Mouse (Mus musculus): ENCODE measurements around the gene Miox.

The Miox gene

DNA sequence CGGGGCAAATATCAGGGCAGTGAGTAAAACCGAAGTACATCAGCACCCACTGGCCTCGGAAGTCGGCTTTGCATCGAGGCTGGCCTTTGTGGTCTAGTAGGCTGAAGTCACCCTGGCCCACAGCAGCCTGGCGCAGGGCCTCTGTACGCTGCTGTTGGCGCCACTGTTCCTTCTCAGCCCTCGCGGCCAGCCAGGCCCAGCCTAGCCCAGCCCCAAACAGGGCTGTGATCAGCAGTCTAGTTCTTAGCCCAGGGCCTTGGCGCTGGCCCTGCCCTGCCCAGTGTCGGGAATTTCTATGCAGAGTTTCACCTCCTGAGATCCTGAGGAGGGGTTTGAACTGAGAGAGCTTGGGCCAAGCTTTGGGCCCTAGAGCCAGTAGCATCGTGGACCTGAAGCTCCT is 37.9 kb downstream of the Miox start:
- DNase-seq (ENCODE audit: low spot score) = no peak

DNA sequence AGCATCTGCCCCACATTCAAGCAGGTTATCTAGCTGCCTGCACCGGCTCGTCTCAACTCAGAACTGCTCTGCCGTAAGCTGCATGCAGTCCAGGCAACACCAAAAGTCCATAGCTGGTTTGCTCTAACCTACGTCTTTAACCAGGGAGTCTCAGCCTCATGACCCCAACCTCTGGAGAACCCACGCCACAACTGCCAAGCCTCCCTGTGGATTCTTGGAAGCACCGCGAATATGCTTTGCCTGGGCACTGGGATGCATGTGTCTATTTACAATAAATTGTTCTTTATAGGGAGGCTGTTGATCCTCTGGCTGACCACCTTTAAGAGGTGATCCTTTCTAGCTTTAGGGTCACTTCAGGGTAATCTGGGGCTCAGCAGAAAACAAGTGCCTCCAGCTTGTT is 38.3 kb downstream of the Miox start:
- DNase-seq (ENCODE audit: low spot score) = no peak

DNA sequence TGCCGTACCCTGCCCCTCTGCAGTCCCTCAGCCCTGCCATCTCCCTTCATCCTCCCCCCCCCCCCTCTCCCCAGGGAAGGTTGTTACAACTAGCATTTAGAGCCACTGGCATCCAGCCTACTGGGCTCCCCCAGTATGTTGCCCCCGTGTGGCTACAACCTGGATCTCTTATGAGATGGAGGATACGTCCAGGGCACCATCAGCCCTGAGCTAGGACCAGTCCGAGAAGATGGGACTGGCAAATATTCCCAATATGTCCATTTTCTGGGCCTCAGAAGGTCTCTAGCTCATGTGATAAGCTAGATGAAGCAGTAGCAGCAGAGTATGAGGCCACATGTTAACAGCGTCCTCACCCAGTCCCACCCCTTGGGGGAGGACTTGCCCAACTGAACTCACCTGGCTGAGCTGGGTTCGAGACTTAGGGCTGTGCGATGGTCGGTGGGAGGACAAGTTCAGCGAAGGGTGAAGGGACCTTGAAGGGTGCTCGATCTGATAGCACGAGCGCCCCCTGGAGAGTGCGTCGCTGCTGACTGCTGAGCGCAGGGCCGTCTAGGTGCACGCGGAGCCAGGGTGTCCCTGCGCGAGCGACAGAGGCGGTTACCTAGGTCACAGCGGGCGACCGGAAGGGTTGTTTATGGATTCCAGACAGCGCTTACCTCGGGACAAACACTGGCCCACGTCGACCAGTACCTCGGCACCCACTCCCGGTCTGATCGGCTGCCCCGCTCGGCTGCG is 39.0 kb downstream of the Miox start:
- DNase-seq (ENCODE audit: low spot score) = peak; percentile 85

DNA sequence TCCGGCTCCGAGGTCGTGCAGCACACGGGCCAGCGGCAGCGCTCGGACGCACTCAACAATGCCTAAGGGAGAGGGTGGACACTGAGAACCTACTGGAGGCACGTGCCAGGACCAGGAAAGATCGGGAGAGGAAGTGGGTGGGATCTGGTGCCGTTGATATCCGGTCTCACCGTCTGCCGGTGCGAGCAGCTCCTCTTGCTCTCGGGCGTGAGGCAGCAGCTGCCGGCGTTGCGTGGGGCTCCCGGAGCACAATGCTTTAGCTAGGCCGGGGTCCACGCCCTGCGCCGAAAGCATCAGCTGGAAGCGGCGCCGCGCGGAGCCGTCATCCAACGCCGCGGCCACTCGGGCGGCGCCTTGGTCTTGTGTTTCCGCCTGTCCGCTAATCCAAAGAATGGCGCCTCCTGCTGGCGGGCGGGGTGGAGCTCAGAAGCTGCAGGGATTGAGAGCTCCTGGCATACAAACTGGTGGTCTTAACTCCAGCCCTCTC is 39.6 kb downstream of the Miox start, which contains the start of gene Sco2:
Gene Sco2, minus strand, starts transcription at position 85 of the 487 bp plus-strand sequence.
- peak; percentile 95 for DNase-seq (ENCODE audit: low spot score)

DNA sequence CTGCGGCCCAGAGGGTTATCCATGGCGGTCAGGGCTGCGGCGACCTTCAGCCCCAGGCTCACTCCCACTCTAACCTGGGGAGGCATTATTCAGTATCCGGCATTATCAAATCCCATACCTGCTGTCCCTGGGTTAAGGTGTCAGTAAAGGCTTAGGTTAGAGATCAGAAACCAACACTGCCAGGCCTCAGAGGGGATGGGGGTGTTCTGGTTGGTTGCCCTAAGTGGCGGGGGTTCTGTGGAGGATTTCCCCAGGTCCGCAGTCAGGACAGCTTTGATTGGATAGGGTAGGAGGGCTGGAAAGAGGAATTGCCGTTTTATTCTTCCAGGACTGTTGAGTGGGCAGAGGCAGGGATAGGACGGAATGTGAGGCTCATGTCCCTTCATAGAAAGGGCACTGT is 40.1 kb downstream of the Miox start:
- no peak for DNase-seq (ENCODE audit: low spot score)

DNA sequence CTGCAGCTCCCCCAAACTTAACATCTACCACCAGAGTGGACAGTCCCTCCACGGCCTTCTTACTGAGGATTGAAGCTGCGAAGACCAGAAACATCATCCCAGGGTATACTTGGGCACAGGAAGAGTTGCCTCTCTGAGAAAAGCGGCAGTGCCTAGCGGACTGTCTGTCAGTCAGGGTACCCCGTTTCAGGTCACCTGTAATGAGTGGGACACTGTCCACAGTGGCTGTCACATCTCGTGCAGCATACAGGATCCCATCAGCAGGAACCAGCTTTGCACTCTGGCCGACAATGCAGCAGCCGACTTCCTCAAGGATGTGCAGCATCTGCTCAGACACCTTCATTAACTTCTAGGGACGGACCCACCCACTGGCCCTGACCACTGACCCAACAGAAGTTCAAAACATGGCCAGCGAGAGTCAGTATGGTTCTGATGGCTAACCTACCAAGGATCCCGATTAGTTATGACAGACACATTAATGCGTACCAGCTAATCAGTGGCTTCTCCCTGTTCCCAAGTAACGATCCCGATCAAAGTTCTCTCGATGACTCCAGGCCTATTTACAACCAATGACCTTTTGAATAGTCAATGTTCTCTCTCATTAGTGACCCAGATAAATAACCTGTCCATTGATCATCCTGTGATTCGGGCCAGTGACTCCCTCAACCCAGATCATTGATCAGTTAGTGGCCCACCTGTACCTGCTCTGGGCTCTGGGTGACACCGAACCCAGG is 40.8 kb downstream of the Miox start:
- no peak for DNase-seq (ENCODE audit: low spot score)

DNA sequence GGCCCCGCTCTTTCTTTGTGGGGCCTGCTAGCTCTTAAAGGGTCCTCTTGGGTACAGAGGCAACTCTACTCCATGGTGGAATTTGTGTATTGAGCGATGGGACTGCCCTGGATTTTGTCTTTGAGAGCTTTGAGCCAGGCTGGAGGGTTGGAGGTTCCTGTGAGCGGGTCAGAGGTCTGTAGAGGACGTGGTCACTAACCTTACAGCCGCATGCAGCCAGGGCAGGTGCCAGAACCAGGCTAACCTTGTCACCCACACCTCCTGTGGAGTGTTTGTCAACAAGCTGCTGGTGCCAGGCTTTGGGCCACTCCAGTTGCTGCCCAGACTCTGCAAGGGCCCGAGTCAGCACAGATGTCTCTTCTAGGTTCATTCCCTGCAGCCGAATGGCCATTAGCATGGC is 41.8 kb downstream of the Miox start:
- DNase-seq (ENCODE audit: low spot score) = no peak

DNA sequence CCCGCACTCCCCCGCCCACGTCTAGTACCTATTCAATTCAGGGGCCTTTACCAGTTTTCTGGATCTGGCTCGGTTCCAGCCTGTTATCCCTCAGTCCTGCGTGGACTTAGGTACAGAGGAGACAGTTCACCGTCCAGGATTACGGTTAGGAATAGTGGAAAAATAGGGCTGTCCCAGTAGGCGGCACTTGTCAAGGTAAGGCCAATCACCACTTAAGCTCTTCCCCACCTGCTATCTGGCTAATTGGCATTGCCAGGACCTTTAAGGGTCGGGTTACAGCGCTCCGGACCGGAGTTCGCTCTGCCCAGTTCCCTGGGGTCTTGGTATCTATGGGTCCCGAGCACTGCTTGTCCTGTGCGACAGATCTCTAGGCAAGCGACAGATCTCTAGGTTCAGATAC is 42.8 kb downstream of the Miox start, which contains the start of gene Tymp:
Gene Tymp, minus strand, starts transcription at position 83 of the 400 bp plus-strand sequence.
- DNase-seq (ENCODE audit: low spot score) = no peak

DNA sequence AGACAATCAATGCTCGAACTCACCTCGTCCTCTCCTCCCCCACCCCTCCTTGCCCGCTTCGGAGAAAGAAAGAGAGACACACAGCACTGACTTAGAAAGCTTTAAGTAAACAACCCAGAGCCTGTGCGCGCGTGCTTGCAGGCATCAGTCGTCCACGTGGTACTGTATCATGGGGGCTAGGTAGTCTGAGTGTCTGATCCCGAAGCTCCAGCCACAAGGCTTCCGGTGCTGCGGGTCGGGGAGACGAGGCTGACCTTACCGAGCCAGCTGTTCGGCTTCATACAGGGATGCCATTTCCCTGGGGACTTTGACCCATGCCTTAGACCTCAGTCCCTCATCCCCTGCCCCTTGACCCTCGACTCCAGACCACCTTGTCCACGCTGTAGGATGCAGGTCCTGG is 43.2 kb downstream of the Miox start:
- DNase-seq (ENCODE audit: low spot score) = peak; percentile 30

DNA sequence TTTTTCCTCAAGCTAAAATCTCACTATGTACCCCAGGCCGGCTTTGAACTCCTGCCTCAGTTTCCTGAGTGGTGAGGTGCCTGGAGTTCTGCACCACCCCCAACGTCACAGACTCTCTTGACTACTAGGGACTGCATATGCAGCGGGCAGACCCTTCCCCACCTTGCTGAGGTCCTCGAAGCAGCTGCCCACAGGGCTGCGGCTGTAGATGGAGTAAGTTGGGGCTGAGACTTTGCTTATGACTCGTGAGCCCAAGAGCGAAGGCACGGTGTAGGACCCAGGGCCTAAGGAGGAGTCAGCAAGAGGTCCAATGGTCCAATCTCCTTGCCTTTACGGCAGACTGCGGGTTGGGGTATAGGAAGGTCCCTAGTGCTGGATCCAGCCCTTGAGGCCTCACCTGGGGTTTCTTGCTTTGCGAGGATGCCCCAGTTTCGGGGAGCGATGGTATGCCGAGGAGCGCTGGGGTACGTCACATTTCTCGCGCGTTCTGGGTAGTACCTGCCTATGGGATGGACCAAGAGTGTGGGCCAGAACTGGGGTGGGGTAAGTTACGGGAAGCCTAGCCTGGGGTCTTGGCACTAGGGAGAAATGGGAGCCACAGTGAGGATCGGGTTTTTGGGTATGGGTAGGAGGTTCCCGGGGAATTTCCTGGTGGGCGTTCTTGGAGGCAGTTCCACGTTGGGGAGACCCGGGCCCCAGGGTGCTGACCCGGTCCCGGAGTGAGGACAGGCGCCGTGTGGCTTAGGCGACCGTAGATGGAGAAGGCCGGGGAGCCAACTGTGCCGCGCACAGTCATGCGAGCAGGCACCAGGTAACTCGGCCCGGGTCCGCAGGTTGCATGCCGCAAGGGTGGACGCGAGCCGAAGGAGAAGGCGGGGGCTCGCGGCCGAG is 44.0 kb downstream of the Miox start:
- peak; percentile 15 for DNase-seq (ENCODE audit: low spot score)

DNA sequence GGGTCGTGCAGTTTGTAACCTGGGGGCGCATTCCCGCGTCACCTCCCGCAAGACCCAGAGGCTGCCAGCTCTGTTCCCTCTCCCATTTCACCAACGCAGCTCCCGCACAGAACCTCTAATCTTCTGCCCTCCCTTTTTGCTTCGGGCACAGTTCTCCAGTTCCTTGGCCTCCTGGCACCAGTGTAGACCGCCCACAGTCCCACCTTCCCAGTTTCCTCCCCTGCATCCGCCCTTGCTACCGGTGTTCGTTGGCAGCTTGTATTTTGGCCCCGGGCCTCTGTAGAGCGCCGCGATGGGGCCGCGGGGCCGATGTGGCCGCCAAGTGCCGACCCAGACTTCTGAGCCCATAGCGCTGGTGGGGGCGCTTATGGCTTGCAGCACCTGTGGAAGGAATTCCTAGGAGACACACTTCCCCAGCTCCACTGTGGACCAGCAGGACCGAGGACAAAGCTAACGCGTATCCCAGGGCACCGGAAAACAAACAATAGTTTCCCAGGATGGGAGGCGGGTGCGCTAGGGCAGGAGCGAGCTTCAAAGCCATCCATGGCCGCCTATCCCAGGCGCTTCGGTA is 44.7 kb downstream of the Miox start, which contains the start of gene Odf3b:
Gene Odf3b, minus strand, starts transcription at position 452 of the 571 bp plus-strand sequence.
- peak; percentile 59 for DNase-seq (ENCODE audit: low spot score)

DNA sequence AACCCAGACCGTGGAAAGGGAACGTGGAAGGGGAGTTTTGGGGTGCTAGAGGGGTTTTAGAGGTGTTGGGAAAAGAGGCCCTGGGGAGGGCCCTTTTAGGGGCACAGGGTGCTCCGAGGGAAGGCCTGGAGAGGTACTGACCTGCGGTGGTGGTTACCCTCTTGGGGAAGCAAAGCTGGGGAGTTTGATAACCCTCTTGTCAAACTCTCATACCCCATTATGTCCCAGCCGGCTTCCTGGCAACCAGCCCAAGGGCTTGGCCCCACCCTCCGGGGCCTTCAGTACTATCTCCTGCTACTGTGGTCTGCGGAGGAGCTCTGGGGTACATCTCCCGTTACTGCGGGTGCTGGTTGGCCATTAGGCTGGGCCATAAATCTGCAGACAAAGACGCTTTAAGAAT is 45.2 kb downstream of the Miox start:
- peak; percentile 15 for DNase-seq (ENCODE audit: low spot score)

DNA sequence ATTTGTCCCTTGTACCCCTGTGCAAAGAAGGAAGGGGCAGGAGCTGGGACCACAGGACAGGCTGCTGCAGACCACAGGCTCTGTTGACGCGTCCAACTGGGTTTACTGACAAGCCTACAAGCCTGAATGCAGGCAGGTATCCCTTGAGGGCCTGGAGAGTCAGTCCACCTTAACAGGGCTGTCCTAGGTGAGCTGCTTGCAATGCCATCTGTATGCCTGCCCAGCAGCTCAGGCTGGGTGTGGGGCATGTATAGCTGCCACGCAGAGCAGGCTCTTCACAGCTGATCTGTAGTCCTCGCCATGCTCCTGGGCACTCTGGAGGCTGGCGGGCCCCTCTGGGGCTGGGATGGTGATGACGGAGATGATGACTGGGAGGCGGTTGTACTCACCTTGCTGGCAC is 50.4 kb downstream of the Miox start, which contains the start of gene Klhdc7b:
Gene Klhdc7b, plus strand, starts transcription at position 301 of the 400 bp plus-strand sequence.
- DNase-seq (ENCODE audit: low spot score) = no peak

All from embryo, embryonic 10.5 days (tissue).